Mouse (Mus musculus): Measurements from ENCODE around the gene Jade2. TPM values are rescaled to one million over a fixed set of nuclear protein-coding genes. Genes with fewer than 3 reads are reported as not detected.
A peak's percentile ranks its signal among the peaks of the same experiment; 100 is the strongest.

The Jade2 gene
- total RNA-seq, 2 experiments from 2014 or later: 6.5 to 9.4 TPM

DNA sequence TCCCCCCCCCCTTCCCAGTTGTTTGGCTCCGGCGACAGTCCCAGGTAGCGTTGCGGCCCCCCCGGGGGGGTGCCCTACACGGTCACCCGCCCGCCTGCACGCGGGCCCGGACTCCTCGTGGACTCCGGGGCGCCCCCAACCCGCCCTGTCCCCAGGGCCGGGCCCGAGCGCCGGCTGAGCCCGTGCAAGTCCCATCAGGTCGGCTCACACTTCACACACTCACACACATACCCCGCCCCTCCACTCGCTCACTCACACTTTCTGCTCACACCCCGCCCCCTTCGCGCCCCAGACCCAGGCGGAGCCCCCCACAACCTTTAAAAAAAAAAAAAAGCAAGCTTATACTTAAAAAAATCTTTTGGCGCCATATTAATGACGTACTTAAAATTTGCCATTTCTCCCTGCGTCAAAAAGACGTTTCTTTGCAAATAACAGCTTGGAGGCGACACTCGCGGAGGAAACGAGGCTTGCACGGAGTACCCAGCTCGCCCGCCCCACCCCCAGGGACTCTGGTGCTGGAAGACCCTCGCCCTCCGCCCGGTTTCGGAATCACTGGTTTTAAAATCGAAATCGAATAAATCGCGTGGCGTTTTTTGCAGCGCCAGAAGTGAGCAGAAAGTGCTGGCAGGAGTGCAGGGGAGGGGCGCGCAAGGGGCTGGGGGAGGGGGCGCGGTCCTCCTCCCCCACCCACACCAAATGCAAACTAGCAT is 520 bp upstream of the Jade2 start:
- DNase-seq (ENCODE audit: low spot score): peak; percentile 77

DNA sequence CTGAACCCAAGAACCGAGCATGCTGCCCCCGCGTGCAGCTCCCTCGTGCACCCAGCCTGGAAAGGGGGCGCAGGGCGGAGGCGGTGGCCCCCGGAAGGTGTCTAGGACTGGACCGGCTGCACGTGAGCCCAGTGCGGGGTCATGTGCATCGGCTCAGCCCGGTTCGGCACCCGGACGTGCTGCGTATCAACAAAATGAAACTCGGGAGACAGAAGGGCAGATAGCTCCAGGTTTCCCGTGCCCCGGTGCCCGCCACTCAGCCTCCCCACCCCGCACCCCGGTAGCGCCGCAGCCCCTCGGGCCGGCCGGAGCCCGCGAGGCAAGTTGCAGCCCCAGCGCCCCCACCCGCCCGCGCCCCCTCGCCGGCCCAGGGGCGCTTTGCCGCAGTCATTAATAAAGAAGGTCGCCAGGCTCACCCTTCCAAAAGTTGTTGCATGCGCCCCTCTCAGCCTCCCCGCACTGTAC is 805 bp downstream of the Jade2 start:
- peak; percentile 56 for DNase-seq (ENCODE audit: low spot score)

DNA sequence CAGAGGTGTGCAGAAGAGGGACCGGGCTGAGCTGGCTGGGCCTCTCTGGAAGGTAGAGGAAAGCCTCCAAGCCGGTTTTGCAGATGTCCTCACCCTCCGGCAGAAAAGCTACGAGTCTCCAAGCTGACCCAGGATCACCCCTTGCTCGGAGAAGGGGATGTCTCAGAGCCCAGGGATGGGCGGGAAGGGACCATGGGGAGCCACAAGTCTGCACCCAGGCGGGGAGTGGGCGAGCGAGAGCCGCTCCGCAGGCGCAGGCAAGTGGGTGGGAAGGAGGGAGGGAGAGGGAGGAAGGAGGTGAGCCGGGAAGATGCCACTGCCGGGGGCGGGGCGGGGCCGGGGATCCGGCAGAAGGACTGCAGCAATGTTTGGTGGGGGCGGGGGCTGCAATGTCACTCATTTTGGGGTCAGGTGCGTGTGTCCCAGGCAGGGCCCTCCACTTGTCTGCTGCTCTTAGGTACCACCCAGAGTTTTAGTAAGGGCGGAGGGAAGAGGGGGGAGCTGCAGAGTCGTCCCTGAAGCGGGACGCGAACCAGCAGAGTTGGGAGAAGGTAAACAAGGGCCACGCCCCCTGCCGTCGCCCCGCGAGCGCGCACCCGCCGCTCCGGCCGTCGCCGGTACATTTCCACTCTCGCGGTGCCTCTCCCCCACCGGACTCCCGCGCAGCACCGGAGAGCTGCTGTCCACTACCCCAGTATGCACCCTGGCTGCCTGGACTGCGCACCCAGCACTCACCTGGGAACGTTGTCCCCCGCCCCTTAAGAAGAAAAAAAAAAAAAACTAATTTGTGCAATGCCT is 1.4 kb downstream of the Jade2 start:
- DNase-seq (ENCODE audit: low spot score): peak; percentile 69

- DNase-seq (ENCODE audit: low spot score): peak; percentile 48
These were observed 2.3 kb downstream of the Jade2 start for GRCm38 (mm10) chr11:51854981-51855817.

DNA sequence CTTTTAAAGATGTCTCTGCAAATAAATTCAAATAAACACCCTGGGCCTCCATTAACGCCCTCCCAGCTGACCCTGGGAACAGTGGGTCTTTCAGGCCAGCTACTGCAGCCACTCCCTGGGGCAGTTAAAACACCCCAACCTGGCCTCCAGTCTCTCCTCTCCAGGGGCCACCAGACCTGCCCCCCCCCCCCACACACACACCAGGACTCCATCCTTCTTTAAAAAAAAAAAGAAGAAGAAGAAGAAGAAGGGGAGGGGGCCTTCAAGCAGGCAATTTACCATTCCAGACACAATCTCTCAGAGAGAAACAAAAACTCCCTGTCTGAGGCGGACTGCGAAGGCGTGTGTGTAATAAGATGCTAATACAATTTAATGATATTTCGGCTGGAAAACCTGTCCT is 4.9 kb downstream of the Jade2 start:
- no peak for DNase-seq (ENCODE audit: low spot score)

GRCm38 (mm10) chr11:51852091-51852521 is 5.3 kb downstream of the Jade2 start:
- no peak for DNase-seq (ENCODE audit: low spot score)

- DNase-seq (ENCODE audit: low spot score): no peak
These were observed 6.6 kb downstream of the Jade2 start for GRCm38 (mm10) chr11:51850741-51851330.

DNA sequence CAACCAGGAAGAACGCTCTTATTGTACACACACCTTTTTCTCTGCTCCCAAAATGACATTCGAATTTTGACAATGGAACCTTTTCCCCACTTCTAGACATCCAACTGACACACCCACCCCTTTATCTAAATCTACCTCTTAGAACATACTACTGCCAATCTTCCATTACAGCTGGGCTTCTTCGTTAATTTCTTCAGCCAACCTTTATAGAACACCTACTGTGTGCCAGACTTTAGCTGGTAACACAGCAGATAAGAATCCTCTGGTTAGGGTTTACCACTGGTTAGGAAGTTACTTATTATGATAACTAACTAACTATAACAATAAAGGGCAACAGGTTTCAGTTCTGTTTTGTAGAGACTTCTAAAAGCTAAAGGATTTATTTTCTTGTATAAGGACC is 9.1 kb downstream of the Jade2 start:
- no peak for DNase-seq (ENCODE audit: low spot score)

GRCm38 (mm10) chr11:51847902-51848301 is 9.6 kb downstream of the Jade2 start:
- no peak for DNase-seq (ENCODE audit: low spot score)

DNA sequence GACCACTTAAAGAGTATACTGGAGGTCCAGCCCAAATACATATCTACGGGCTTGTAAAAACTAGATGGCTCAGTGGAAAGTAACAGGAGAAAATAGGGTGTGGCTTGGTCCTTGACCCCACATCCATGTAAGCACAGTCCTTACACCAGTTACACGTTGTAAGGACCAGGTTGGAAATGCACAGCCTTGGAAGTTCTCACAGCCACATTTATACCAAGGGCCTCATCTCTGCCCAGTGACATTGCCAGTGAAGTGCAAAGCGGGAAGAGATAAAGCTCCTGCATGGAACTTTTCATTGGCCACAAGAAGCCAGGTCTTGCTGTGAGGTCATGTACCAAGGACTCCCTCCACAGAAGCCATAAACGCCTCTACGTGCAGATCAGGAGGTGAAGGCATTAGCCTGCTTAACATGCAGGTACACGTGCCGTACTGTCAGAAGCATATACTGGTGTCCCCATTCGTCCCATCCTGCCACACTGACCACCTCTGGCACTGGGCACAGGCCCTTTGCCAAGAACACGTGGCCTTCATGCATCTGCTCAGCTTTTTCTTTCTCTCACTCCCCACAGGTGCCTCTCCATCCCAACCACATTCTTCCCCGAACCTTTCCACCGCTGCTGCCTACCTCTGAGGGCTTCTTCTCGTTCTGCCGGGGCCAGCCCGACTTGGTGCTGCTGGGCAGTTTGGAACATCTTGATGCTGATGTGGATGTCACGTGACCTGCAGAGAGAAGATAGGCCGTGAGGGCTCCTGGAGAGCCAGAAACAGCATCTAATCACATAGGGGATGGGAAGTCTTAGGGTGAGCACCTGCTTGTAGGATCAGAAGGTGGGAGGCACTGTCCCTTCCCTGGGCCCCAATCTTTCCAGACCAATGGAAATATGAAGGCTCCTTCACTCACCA is 11.2 kb downstream of the Jade2 start:
- DNase-seq (ENCODE audit: low spot score): no peak

GRCm38 (mm10) chr11:51844529-51845098 is 12.8 kb downstream of the Jade2 start:
- no peak for DNase-seq (ENCODE audit: low spot score)

DNA sequence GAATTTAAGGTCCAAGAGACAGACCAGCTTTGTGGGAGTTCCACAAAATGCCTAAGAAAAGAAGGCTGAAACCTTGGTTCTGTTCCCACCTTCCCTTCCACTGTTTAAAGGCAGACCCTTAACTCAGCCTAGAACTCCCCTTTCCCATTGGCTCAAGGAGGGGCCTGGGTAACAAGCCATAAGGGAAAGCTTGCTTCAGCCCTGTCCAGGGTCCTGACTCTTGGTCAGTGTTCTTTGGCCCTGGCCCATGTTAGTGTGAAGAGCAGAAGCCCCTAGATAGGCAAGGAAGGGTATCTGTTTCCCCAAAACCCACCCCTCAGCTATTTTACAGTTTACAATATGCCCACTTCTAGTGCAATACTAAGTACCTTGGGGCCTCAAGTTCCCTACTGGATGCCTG is 13.6 kb downstream of the Jade2 start:
- no peak for DNase-seq (ENCODE audit: low spot score)

- no peak for DNase-seq (ENCODE audit: low spot score)
These were observed 14.3 kb downstream of the Jade2 start for GRCm38 (mm10) chr11:51843168-51843567.

DNA sequence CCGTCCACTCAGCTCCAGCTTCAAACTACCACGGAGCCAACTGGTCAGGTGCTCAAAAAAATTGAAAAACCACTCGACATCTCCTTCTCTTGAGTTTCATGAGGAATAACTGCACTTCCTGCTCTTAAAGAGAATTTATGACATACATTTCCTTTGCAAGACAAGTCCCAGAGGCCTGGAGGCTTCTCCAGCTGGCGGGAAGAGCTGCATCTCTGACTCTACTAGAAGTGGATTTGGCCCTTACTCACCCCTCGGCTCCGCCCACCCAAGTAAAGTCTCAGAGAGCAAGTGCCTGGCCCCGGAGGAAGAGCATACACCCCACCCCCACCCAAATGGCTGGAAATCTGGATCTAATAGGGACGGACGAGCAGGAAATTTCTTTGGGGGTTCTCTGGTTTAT is 16.3 kb downstream of the Jade2 start:
- DNase-seq (ENCODE audit: low spot score): peak; percentile 36

DNA sequence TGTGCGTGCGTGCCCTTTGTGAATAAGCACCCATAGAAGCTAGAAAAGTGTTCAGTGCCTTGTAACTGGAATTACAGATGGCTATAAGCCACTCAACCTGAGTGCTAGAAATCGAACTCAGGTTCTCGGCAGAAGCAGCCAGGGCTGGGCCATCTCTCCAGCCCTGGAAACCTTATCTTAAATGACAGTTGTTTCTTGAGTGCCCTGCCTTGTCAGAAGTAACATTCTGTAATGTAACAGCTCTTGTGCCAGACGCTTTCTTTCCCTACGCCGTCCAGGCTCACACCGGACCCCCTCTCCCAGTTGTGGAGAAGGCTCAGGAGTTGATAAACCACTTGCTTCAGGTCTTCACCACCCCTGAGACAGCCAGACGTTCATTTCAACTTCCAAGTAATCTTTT is 16.8 kb downstream of the Jade2 start:
- DNase-seq (ENCODE audit: low spot score): no peak

DNA sequence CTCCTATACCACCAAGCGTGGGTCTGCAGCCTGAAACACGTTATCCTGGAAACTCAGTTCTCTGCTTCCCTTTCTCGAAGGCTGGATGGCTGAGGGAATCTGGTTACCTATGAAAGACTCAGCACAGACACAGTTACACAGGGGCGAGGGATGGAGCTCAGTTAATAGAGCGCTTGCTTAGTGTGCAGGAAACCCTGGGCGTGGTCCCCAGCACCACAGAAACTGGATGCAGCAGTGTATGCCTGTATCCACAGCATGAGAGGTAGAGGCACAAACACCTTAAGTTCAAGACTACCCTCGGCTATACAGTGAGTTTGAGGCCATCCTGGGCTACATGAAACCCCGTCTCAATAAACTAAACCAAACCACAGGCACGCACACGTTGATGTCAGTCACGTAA is 17.5 kb downstream of the Jade2 start:
- DNase-seq (ENCODE audit: low spot score): no peak

GRCm38 (mm10) chr11:51839106-51839505 is 18.3 kb downstream of the Jade2 start:
- DNase-seq (ENCODE audit: low spot score): no peak

DNA sequence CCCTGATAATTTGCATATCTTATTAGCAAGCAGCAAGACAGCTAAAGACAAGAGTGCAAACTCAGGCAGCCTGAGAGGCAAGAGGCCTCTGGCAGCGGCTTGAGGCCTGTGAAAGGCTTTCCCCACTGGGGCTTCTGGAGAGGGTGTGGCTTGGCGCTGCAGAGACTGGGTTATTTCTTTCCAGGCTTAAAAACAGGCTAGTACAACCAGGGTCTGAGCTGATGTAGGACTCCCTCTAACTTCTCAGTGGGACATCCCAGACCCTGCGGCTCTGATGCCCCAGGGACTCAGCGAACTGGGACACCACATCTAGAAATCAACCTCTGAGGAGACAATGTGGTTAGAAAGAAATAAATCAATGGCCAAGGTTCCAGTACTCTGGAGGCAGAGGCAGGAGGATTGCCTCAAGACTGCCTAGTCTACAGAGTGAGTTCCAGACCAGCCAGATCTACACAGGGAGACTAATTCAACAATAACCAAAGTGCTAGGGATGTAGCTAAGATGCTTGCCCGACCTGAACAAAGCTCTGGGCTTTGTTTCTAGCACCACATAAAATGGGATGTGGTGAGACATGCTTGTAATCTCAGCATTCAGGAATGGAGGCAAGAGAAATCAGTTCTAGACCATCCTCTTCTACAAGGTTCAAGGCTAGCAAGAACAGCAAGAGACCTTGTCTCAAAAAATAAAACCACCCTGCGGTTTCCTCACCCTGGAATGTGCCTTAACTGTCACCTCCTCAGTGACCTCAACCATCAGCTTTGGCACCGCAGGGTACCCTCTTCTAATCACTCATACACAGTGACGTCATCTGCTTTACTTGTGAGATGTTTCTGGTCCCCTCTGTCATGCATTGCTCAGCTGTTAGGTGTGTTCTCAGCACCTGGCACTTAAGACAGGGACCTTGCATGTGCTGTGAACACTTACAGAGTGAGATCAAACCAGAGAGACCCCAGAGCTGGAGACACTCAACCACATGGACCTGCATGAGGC is 20.0 kb downstream of the Jade2 start:
- DNase-seq (ENCODE audit: low spot score): peak; percentile 58

DNA sequence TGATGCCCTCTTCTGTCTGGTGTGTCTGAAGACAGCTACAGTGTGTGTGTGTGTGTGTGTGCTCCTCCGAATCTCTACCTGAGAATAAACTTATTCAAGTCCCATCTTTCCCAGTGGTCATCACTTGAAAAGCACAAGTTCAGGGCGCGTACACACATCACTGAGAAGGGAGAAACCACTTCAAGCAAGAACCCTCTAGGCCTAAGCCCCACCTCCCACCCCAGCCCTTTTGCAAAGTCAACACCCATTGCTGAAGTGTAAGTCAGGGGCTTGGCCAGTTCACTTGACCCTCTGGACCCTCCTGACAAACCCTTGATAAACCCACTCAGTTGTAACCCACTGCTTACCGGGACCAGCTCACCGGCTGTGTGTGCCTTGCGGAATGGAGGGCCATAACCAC is 20.9 kb downstream of the Jade2 start:
- no peak for DNase-seq (ENCODE audit: low spot score)

All from gastrocnemius, adult 18-20 months (tissue).